Mouse (Mus musculus): ENCODE results near the gene Ccdc88a. TPM values are rescaled to one million over a fixed set of nuclear protein-coding genes. Genes with fewer than 3 reads are reported as not detected.
A peak's percentile ranks its signal among the peaks of the same experiment; 100 is the strongest.

The Ccdc88a gene
- polyA plus RNA-seq, 1 experiment from 2014 or later = 52.8 TPM

GRCm38 (mm10) chr11:29374274-29374656 is 807 bp downstream of the Ccdc88a start:
- DNase-seq (ENCODE audit: low spot score, missing footprints) (no peak), ATAC-seq (ENCODE audit: low FRiP score) (peak; percentile 27)
- Histone ChIP-seq H3K9me3 (ENCODE audit: control insufficient read depth, low read length) (no peaks in the 10 kb centered on the region), H3K27ac (ENCODE audit: low read depth, low read length) (peak overlapping the region; percentile 97), H3K36me3 (ENCODE audit: control insufficient read depth, insufficient read depth, low read length) (no peaks in the 10 kb centered on the region), H3K4me2 (peak overlapping the region; percentile 60), H3K4me3 (ENCODE audit: low read depth, low read length) (peak overlapping the region; percentile 90), H3K4me1 (ENCODE audit: control insufficient read depth, insufficient read depth, low read length) (peaks cover 6% of the 10 kb centered on the region), H3K27me3 (ENCODE audit: control insufficient read depth, insufficient read depth, low read length) (no peaks in the 10 kb centered on the region), H3K9ac (ENCODE audit: low read length) (peak overlapping the region; percentile 98)
- 0% methylated on average over 8 of the region's 8 CpGs for WGBS

- Histone ChIP-seq H3K27ac (ENCODE audit: low read depth, low read length) (no peak overlapping the region), H3K4me1 (ENCODE audit: control insufficient read depth, insufficient read depth, low read length) (peaks cover 6% of the 10 kb centered on the region), H3K4me3 (ENCODE audit: low read depth, low read length) (no peak overlapping the region), H3K9me3 (ENCODE audit: control insufficient read depth, low read length) (no peaks in the 10 kb centered on the region), H3K9ac (ENCODE audit: low read length) (no peak overlapping the region), H3K4me2 (no peak overlapping the region), H3K27me3 (ENCODE audit: control insufficient read depth, insufficient read depth, low read length) (no peaks in the 10 kb centered on the region), H3K36me3 (ENCODE audit: control insufficient read depth, insufficient read depth, low read length) (no peaks in the 10 kb centered on the region)
- no peak for ATAC-seq (ENCODE audit: low FRiP score)
- WGBS = 94% methylated on average over 2 of the region's 2 CpGs
- DNase-seq (ENCODE audit: low spot score, missing footprints) = no peak
Observed at GRCm38 (mm10) chr11:29376635-29377034, 3.2 kb downstream of the Ccdc88a start.

GRCm38 (mm10) chr11:29378751-29379150 is 5.3 kb downstream of the Ccdc88a start:
- Histone ChIP-seq H3K4me2 (no peak overlapping the region), H3K27ac (ENCODE audit: low read depth, low read length) (no peak overlapping the region), H3K4me3 (ENCODE audit: low read depth, low read length) (no peak overlapping the region), H3K27me3 (ENCODE audit: control insufficient read depth, insufficient read depth, low read length) (no peaks in the 10 kb centered on the region), H3K4me1 (ENCODE audit: control insufficient read depth, insufficient read depth, low read length) (peaks cover 6% of the 10 kb centered on the region), H3K36me3 (ENCODE audit: control insufficient read depth, insufficient read depth, low read length) (no peaks in the 10 kb centered on the region), H3K9ac (ENCODE audit: low read length) (no peak overlapping the region), H3K9me3 (ENCODE audit: control insufficient read depth, low read length) (no peaks in the 10 kb centered on the region)
- 86% methylated on average over 1 of the region's 1 CpGs for WGBS
- peak; percentile 54 for DNase-seq (ENCODE audit: low spot score, missing footprints)
- ATAC-seq (ENCODE audit: low FRiP score) = no peak

GRCm38 (mm10) chr11:29383493-29383892 is 10.0 kb downstream of the Ccdc88a start:
- Histone ChIP-seq H3K36me3 (ENCODE audit: control insufficient read depth, insufficient read depth, low read length) (no peaks in the 10 kb centered on the region), H3K27ac (ENCODE audit: low read depth, low read length) (no peak overlapping the region), H3K9me3 (ENCODE audit: control insufficient read depth, low read length) (no peaks in the 10 kb centered on the region), H3K4me3 (ENCODE audit: low read depth, low read length) (no peak overlapping the region), H3K4me2 (no peak overlapping the region), H3K9ac (ENCODE audit: low read length) (no peak overlapping the region), H3K4me1 (ENCODE audit: control insufficient read depth, insufficient read depth, low read length) (no peaks in the 10 kb centered on the region), H3K27me3 (ENCODE audit: control insufficient read depth, insufficient read depth, low read length) (no peaks in the 10 kb centered on the region)
- DNase-seq (ENCODE audit: low spot score, missing footprints) (no peak), ATAC-seq (ENCODE audit: low FRiP score) (no peak)
- 77% methylated on average over 2 of the region's 2 CpGs for WGBS

DNA sequence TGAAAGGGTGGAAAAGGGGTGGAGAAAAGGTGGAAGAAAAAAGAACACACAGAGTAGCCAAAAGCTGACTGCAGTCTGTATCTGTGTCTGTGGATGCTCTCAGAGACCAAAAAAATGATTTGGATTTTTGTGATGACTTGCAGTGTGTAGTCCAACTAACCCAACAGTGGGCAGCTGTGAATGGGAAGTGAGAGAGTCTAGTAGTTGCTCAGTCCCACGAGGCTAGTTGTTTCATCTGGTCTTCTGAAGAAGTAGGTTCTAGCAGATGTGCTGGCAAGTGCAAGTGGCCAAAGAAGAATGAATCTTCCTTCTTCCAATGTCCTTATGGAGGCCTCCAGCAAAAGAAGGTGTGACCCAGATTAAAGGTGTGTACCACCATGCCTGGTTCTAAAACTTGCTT is 10.5 kb downstream of the Ccdc88a start:
- Histone ChIP-seq H3K4me2 (no peak overlapping the region), H3K27me3 (ENCODE audit: control insufficient read depth, insufficient read depth, low read length) (no peaks in the 10 kb centered on the region), H3K4me1 (ENCODE audit: control insufficient read depth, insufficient read depth, low read length) (no peaks in the 10 kb centered on the region), H3K9ac (ENCODE audit: low read length) (no peak overlapping the region), H3K36me3 (ENCODE audit: control insufficient read depth, insufficient read depth, low read length) (no peaks in the 10 kb centered on the region), H3K27ac (ENCODE audit: low read depth, low read length) (no peak overlapping the region), H3K9me3 (ENCODE audit: control insufficient read depth, low read length) (no peaks in the 10 kb centered on the region), H3K4me3 (ENCODE audit: low read depth, low read length) (no peak overlapping the region)
- ATAC-seq (ENCODE audit: low FRiP score) (no peak), DNase-seq (ENCODE audit: low spot score, missing footprints) (peak; percentile 65)
- WGBS = 86% methylated on average over 1 of the region's 1 CpGs

DNA sequence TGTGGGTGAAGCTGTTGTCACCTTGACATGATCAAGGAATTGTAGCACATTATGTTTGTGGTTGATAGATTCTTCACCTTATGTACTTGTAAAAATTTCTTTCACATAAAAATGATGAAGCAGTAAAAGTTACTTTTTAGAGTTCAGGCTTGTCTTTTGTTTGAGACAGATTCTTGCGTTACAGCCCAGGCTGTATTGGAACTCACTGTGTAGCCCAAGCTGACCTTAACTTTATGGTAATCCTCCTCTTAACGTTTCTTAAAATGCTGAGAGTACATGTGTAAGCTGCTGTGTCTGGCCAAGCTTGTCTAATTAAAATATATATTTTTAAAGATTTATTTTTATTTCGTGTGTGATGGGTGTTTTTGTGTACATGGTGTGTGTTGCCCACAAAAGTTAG is 11.2 kb downstream of the Ccdc88a start:
- WGBS = 81% methylated on average over 3 of the region's 3 CpGs
- Histone ChIP-seq H3K27me3 (ENCODE audit: control insufficient read depth, insufficient read depth, low read length) (no peaks in the 10 kb centered on the region), H3K4me3 (ENCODE audit: low read depth, low read length) (no peak overlapping the region), H3K9me3 (ENCODE audit: control insufficient read depth, low read length) (no peaks in the 10 kb centered on the region), H3K4me1 (ENCODE audit: control insufficient read depth, insufficient read depth, low read length) (no peaks in the 10 kb centered on the region), H3K36me3 (ENCODE audit: control insufficient read depth, insufficient read depth, low read length) (no peaks in the 10 kb centered on the region), H3K4me2 (no peak overlapping the region), H3K27ac (ENCODE audit: low read depth, low read length) (no peak overlapping the region), H3K9ac (ENCODE audit: low read length) (no peak overlapping the region)
- DNase-seq (ENCODE audit: low spot score, missing footprints) (no peak), ATAC-seq (ENCODE audit: low FRiP score) (no peak)

DNA sequence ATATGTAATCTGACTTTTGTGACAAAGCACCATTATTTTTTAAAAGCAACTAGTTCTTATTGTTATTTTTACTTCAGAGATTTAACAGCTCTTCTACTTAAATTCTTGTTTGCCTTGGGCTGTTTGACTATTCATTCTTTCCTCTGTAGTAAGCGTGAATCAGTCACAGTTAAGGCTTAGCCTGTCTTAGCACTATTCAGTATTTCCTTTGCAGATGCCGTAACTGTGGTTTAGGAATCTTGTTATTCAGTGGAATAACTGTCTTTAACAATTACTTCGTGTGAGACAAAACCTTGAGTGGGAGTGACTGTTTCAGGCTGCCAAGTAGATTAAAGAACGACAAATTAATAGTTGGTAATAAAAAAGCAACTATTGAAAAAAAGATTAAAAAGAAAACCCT is 16.5 kb downstream of the Ccdc88a start:
- H3K27me3 ChIP-seq (ENCODE audit: control insufficient read depth, insufficient read depth, low read length) = no peaks in the 10 kb centered on the region
- no peaks in the 10 kb centered on the region for H3K36me3 ChIP-seq (ENCODE audit: control insufficient read depth, insufficient read depth, low read length)
- no peak overlapping the region for H3K4me2 ChIP-seq
- no peak overlapping the region for H3K27ac ChIP-seq (ENCODE audit: low read depth, low read length)
- H3K9me3 ChIP-seq (ENCODE audit: control insufficient read depth, low read length) = no peaks in the 10 kb centered on the region
- no peak overlapping the region for H3K9ac ChIP-seq (ENCODE audit: low read length)
- ATAC-seq (ENCODE audit: low FRiP score) = no peak
- peak; percentile 84 for DNase-seq (ENCODE audit: low spot score, missing footprints)
- 41% methylated on average over 4 of the region's 4 CpGs for WGBS
- H3K4me1 ChIP-seq (ENCODE audit: control insufficient read depth, insufficient read depth, low read length) = no peaks in the 10 kb centered on the region
- H3K4me3 ChIP-seq (ENCODE audit: low read depth, low read length) = no peak overlapping the region

GRCm38 (mm10) chr11:29395135-29395746 is 21.8 kb downstream of the Ccdc88a start:
- Histone ChIP-seq H3K36me3 (ENCODE audit: control insufficient read depth, insufficient read depth, low read length) (no peaks in the 10 kb centered on the region), H3K27me3 (ENCODE audit: control insufficient read depth, insufficient read depth, low read length) (no peaks in the 10 kb centered on the region), H3K4me3 (ENCODE audit: low read depth, low read length) (no peak overlapping the region), H3K9me3 (ENCODE audit: control insufficient read depth, low read length) (no peaks in the 10 kb centered on the region), H3K4me1 (ENCODE audit: control insufficient read depth, insufficient read depth, low read length) (no peaks in the 10 kb centered on the region), H3K27ac (ENCODE audit: low read depth, low read length) (no peak overlapping the region), H3K4me2 (no peak overlapping the region), H3K9ac (ENCODE audit: low read length) (no peak overlapping the region)
- DNase-seq (ENCODE audit: low spot score, missing footprints) (no peak), ATAC-seq (ENCODE audit: low FRiP score) (no peak)
- 97% methylated on average over 3 of the region's 3 CpGs for WGBS

GRCm38 (mm10) chr11:29400374-29400773 is 26.9 kb downstream of the Ccdc88a start:
- Histone ChIP-seq H3K4me2 (no peak overlapping the region), H3K4me1 (ENCODE audit: control insufficient read depth, insufficient read depth, low read length) (no peaks in the 10 kb centered on the region), H3K36me3 (ENCODE audit: control insufficient read depth, insufficient read depth, low read length) (no peaks in the 10 kb centered on the region), H3K9ac (ENCODE audit: low read length) (no peak overlapping the region), H3K27me3 (ENCODE audit: control insufficient read depth, insufficient read depth, low read length) (no peaks in the 10 kb centered on the region), H3K27ac (ENCODE audit: low read depth, low read length) (no peak overlapping the region), H3K9me3 (ENCODE audit: control insufficient read depth, low read length) (no peaks in the 10 kb centered on the region), H3K4me3 (ENCODE audit: low read depth, low read length) (no peak overlapping the region)
- peak; percentile 33 for DNase-seq (ENCODE audit: low spot score, missing footprints)
- ATAC-seq (ENCODE audit: low FRiP score) = no peak
- WGBS = 87% methylated on average over 2 of the region's 2 CpGs

Data from midbrain, embryonic 11.5 days (tissue).